In the genomic region with DNA sequence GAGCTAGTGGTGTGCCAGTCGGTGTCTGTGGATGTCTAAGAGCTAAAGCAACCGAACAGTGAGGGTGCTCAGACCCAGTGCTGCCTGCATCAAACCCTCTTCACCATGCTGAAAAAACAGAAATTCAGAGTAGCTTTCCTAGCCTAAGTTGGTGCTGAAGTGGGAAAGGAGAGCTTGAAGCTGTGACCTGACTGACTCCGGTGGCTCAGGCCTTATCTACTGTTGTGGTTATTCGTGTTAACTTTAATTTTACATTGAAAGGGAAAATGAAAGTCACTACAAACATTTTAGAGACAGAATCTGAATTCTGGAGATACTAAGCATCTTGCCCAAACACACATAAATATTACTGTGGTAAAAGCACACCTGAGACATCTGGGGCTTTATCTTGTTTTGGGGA, we compare ENCODE assay signal across 19 mouse cellular contexts.
A peak's percentile ranks its signal among the peaks of the same experiment; 100 is the strongest.
DNase-seq lines count a peak whose midpoint lies in the region; TF ChIP-seq lines count a peak whose summit lies in the region.
"Had no signal": no experiment of that assay in that cellular context is flagged by ENCODE, and none has a peak within 500 bp of the region (broad histone marks: within the 10 kb centered on the region; RNA-seq: fewer than 3 reads in every experiment).

No protein-coding gene starts in this region.

- intact Hi-C loops in gastrocnemius, adult 2 months (cut with DNase I) = no loop called here

- H3K4me3 ChIP-seq in gastrocnemius, adult 2 months = no peak overlapping the region
- H3K4me3 ChIP-seq in thymus, adult 2 months (ENCODE audit: control insufficient read depth, insufficient read depth, low read length) = no peak overlapping the region
- no peak overlapping the region for H3K4me3 ChIP-seq in layer of hippocampus, adult 2 months
- H3K4me3 ChIP-seq: forebrain, embryonic 12.5 days; heart, embryonic 12.5 days; intestine, embryonic 15.5 days; limb, embryonic 10.5 days; liver, embryonic 15.5 days; midbrain, embryonic 13.5 days had no signal

- WGBS in thymus, adult 2 months = 32% methylated on average over 4 of the region's 4 CpGs

- no peak for DNase-seq in gastrocnemius, adult 2 months
- DNase-seq in gastrocnemius, adult 8-10 months (ENCODE audit: low spot score in 2 of 2) = no peak
- DNase-seq in thymus, adult 2 months = no peak
- DNase-seq in thymus, postnatal 4 days = no peak
- DNase-seq in induced T-regulatory cell, adult 2 months (ENCODE audit: low read depth) = peak; percentile 41
- DNase-seq in layer of hippocampus, adult 2 months (ENCODE audit: low spot score in 2 of 2) = no peak
- no peak for DNase-seq in thymus, postnatal 25 days
- DNase-seq: adrenal gland, postnatal 25 days; cerebellum, adult 9-10 months; heart, postnatal 36 days; liver had no signal

- no peaks in the 10 kb centered on the region for H3K27me3 ChIP-seq in thymus, adult 2 months (ENCODE audit: control insufficient read depth, insufficient read depth, low read length)
- H3K27me3 ChIP-seq: forebrain, embryonic 12.5 days; heart, embryonic 12.5 days; intestine, embryonic 15.5 days; liver, embryonic 15.5 days; midbrain, embryonic 13.5 days had no signal

- TF ChIP-seq POLR2A in thymus, adult 2 months (IDR thresholded peaks at IDR 0.05; ENCODE audit: control insufficient read depth, extremely low read depth, insufficient read depth, low read length, poor library complexity) = no peak

- no peak for TF ChIP-seq CTCF in gastrocnemius, adult 2 months (IDR thresholded peaks at IDR 0.05)
- TF ChIP-seq CTCF in thymus, adult 2 months (IDR thresholded peaks at IDR 0.05; ENCODE audit: borderline replicate concordance, control insufficient read depth, extremely low read depth, insufficient read depth, low read length, poor library complexity) = no peak
- TF ChIP-seq CTCF in layer of hippocampus, adult 2 months (conservative IDR thresholded peaks at IDR 0.05) = no peak

- H3K36me3 ChIP-seq in thymus, adult 2 months (ENCODE audit: control insufficient read depth, insufficient read depth, low read length) = no peaks in the 10 kb centered on the region
- H3K36me3 ChIP-seq: forebrain, embryonic 12.5 days; heart, embryonic 12.5 days; intestine, embryonic 15.5 days; limb, embryonic 10.5 days; liver, embryonic 15.5 days; midbrain, embryonic 13.5 days had no signal

- H3K4me1 ChIP-seq in thymus, adult 2 months (replicated peaks; ENCODE audit: control insufficient read depth, insufficient read depth, low read length) = peaks cover 14% of the 10 kb centered on the region
- H3K4me1 ChIP-seq: intestine, embryonic 15.5 days; limb, embryonic 10.5 days; liver, embryonic 15.5 days had no signal

- 0 out of 2 replicates have a peak overlapping the region, but pooled peaks have one; percentile 12 for H3K27ac ChIP-seq in gastrocnemius, adult 2 months
- H3K27ac ChIP-seq in thymus, adult 2 months (ENCODE audit: control insufficient read depth, insufficient read depth, low read length) = peak overlapping the region; percentile 15; the same call in 1 of the 2 replicates
- H3K27ac ChIP-seq in layer of hippocampus, adult 2 months = no peak overlapping the region
- H3K27ac ChIP-seq: forebrain, embryonic 12.5 days; hindbrain, embryonic 14.5 days; intestine, embryonic 15.5 days; limb, embryonic 10.5 days; liver, embryonic 15.5 days; macrophage; midbrain, embryonic 13.5 days had no signal
